Mouse (Mus musculus) heart, adult 2 months (tissue): ENCODE measurements around the gene Elmod3. TPM values are rescaled to one million over a fixed set of nuclear protein-coding genes. Genes with fewer than 3 reads are reported as not detected.

Source experiments
- DNase-seq, 2 experiments: peaks; one replicate each; pipeline ENCODE4 v3.0.0; 2021
- H3K27ac ChIP-seq: fragments of 200-600 bp; 2 replicates; pipeline ENCODE4 v1.8.1; 2022
- H3K27me3 ChIP-seq: fragments of 200-500 bp; 2 replicates; pipeline ENCODE4 v1.6.1; 2012; ENCODE audit warnings: mild to moderate bottlenecking, low read length, inconsistent platforms, mixed read lengths; ENCODE audit not compliant: control insufficient read depth, insufficient read depth
- H3K36me3 ChIP-seq: fragments of 200-500 bp; 2 replicates; pipeline ENCODE4 v1.6.1; 2012; ENCODE audit warnings: low read length, inconsistent platforms; ENCODE audit not compliant: control insufficient read depth, insufficient read depth
- H3K4me1 ChIP-seq: fragments of 200-500 bp; 2 replicates; pipeline ENCODE4 v1.6.1; 2011; ENCODE audit warnings: low read length; ENCODE audit not compliant: control insufficient read depth, insufficient read depth
- H3K4me3 ChIP-seq: fragments of 200-600 bp; 2 replicates; pipeline ENCODE4 v1.8.1; 2022
- H3K79me2 ChIP-seq: fragments of 200-500 bp; replicated peaks from 2 replicates; pipeline ENCODE4 v1.6.1; 2012; ENCODE audit warnings: mild to moderate bottlenecking, inconsistent platforms, low read length, moderate library complexity, mixed read lengths; ENCODE audit not compliant: control insufficient read depth, insufficient read depth
- H3K9ac ChIP-seq: fragments of 200-500 bp; 2 replicates; pipeline ENCODE4 v1.6.1; 2012; ENCODE audit warnings: low read depth, mild to moderate bottlenecking, control low read depth, inconsistent platforms, low read length, mixed read lengths
- CTCF ChIP-seq: fragments of 200-600 bp; IDR thresholded peaks from 2 replicates; pipeline ENCODE4 v1.8.1; 2022; ENCODE audit warnings: antibody characterized with exemption, mild to moderate bottlenecking, moderate library complexity
- EP300 ChIP-seq: fragments of 200-500 bp; IDR thresholded peaks from 2 replicates; pipeline ENCODE4 v1.6.1; 2011; ENCODE audit warnings: low read depth, low read length, control low read depth; ENCODE audit not compliant: insufficient read depth
- POLR2A ChIP-seq: fragments of 200-500 bp; IDR thresholded peaks from 2 replicates; pipeline ENCODE4 v1.6.1; 2011; ENCODE audit warnings: mild to moderate bottlenecking, low read depth, low read length, control low read depth; ENCODE audit not compliant: insufficient read depth
- WGBS: fragments of 180-500 bp; shearing (Covaris S2); methylation state at CpG from one replicate; pipeline ENCODE4 v1.1.7; 2018; 5-methylcytosine and 5-hydroxymethylcytosine counted together
- intact Hi-C: fragments of 180-260 bp; cut with DNase I; formaldehyde crosslinking; loops from one replicate; pipeline ENCODE4 v1.15.1; 2025
- polyA plus RNA-seq: library from polyadenylated mRNA; depleted of rRNA; stranded (reverse); fragments of >200 nt; gene quantifications from 2 replicates; pipeline ENCODE4 v1.2.3, GENCODE M21; 2012; rRNA removed
- total RNA-seq, 2 experiments: library from RNA; stranded (reverse); gene quantifications; 2 replicates each; pipeline ENCODE4 v1.2.3; 2021

The Elmod3 gene
- total and polyA plus RNA-seq, 3 experiments = 12.8 to 25.5 (median 16.5) TPM

GRCm38 (mm10) chr6:72521607-72522006, 76.6 kb downstream of the Elmod3 start, which contains the start of gene Sh2d6:
Gene Sh2d6, minus strand, starts transcription at chr6:72521707.
- H3K4me1 ChIP-seq = peaks cover 5% of the 10 kb centered on the region
- H3K4me3 ChIP-seq = no peak within 1 kb of the TSS
- peak within 1 kb of the TSS; percentile 61; the same call in 1 of the 2 replicates for H3K27ac ChIP-seq
- no peaks in the 10 kb centered on the region for H3K79me2 ChIP-seq
- H3K36me3 ChIP-seq = no peaks in the 10 kb centered on the region; the same call in 1 of the 2 replicates
- H3K27me3 ChIP-seq = no peaks in the 10 kb centered on the region
- intact Hi-C loops = no loop called here
- no peak within 1 kb of the TSS for H3K9ac ChIP-seq
- WGBS = 92% methylated on average over 5 of the region's 5 CpGs
- DNase-seq = no peak
- TF ChIP-seq CTCF (no peak), POLR2A (no peak), EP300 (no peak)

GRCm38 (mm10) chr6:72520904-72521303, 77.3 kb downstream of the Elmod3 start:
- 98% methylated on average over 5 of the region's 5 CpGs for WGBS
- no peak for TF ChIP-seq POLR2A
- H3K9ac ChIP-seq = no peak overlapping the region
- no peak for DNase-seq
- H3K4me1 ChIP-seq = peaks cover 5% of the 10 kb centered on the region
- H3K4me3 ChIP-seq = no peak overlapping the region
- H3K27me3 ChIP-seq = no peaks in the 10 kb centered on the region
- H3K36me3 ChIP-seq = no peaks in the 10 kb centered on the region; the same call in 1 of the 2 replicates
- no peaks in the 10 kb centered on the region for H3K79me2 ChIP-seq
- H3K27ac ChIP-seq = no peak overlapping the region
- intact Hi-C loops = no loop called here

DNA sequence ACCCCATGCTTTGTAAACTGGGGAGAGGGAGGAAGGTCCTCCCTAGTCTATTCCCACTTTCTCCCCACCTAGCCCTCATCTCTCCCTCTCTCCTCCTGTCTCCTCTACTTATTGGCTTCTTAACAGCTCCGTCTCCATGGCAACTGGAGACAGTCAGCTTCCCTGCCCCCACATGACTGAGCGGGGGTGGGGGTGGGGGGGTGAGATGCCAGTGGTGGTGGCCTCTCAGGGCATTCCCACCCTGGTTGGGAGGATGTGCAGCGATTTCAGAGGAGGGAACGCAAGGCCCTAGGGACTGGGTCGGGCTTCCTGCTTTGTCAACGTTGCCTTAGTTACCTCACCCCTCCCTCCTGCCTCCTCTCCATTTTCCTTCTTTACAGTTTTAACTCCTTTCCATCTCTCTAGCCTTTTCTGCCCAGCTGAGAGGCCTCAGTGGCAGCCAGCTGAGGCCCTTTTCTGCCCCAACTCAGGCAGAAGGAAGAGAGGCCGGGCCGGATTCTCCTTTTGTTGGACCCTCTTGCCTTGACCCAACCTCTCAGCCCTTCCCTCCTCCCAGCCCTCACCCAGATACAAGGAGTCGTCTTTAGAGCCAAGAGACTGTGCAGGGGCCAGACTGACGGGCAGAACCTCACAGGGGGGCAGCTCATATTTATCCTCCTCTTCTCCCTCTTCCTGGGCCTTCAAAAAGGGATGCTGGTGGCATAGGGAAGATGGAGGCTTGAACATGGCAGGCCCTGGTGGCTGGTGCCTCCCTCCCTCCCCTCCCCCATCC, 78.1 kb downstream of the Elmod3 start:
- intact Hi-C loops = no loop called here
- Histone ChIP-seq H3K27ac (peak overlapping the region; percentile 61), H3K79me2 (no peaks in the 10 kb centered on the region), H3K9ac (peak overlapping the region; percentile 46; the same call in 1 of the 2 replicates), H3K27me3 (no peaks in the 10 kb centered on the region), H3K4me1 (peaks cover 5% of the 10 kb centered on the region), H3K36me3 (no peaks in the 10 kb centered on the region; the same call in 1 of the 2 replicates), H3K4me3 (no peak overlapping the region)
- peak; percentile 60 to 73 for DNase-seq
- TF ChIP-seq CTCF (no peak), EP300 (peak; percentile 75; the same call in 1 of the 2 replicates), POLR2A (0 out of 2 replicates have a peak, but pooled peaks have one; percentile 22)
- WGBS = 19% methylated on average over 10 of the region's 10 CpGs

- Histone ChIP-seq H3K27me3 (no peaks in the 10 kb centered on the region), H3K9ac (no peak overlapping the region), H3K4me1 (peaks cover 5% of the 10 kb centered on the region), H3K27ac (no peak overlapping the region; the same call in 1 of the 2 replicates), H3K36me3 (no peaks in the 10 kb centered on the region; the same call in 1 of the 2 replicates), H3K4me3 (no peak overlapping the region), H3K79me2 (no peaks in the 10 kb centered on the region)
- intact Hi-C loops = no loop called here
- DNase-seq = no peak
- no peak for TF ChIP-seq CTCF
- TF ChIP-seq POLR2A = no peak
- no peak for TF ChIP-seq EP300
- 60% methylated on average over 8 of the region's 8 CpGs for WGBS
These were observed 78.9 kb downstream of the Elmod3 start for GRCm38 (mm10) chr6:72519303-72519702.

DNA sequence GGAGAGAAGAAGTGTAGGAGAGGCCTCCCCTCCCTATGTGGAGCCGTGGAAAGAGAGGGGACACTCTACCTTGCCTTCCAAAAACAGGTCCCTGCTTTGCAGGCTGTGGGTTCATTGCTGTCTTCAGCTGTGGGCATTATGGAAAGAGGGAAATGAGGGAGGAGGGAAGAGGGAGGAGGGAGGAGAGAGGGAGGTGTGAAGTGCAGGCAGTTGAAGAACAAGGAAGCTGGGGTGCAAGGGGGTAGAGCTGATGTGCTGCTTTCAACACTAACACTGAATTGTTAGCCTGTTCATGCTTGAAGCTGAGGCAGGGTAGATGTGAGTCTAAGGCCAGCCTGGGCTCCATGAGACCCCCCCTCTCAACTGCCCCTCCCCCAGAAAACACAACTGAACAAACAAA, 79.4 kb downstream of the Elmod3 start:
- 63% methylated on average over 1 of the region's 1 CpGs for WGBS
- H3K79me2 ChIP-seq = no peaks in the 10 kb centered on the region
- no peak for TF ChIP-seq POLR2A
- TF ChIP-seq CTCF = no peak
- no peak for TF ChIP-seq EP300

More for the DNA sequence above, 79.4 kb downstream of the Elmod3 start:
- no peak for DNase-seq
- Histone ChIP-seq H3K27ac (no peak overlapping the region), H3K9ac (no peak overlapping the region), H3K4me3 (no peak overlapping the region), H3K27me3 (no peaks in the 10 kb centered on the region), H3K4me1 (peaks cover 5% of the 10 kb centered on the region), H3K36me3 (no peaks in the 10 kb centered on the region; the same call in 1 of the 2 replicates)
- intact Hi-C loops = no loop called here

Other genes starting within 250 kb of the Elmod3 start
- 10 to 100 TPM; 22.7 to 22.8 TPM for gene Tmem150a, start 243.0 kb downstream of the Elmod3 start, total RNA-seq
- 79.2 and 86.9 TPM in 2 replicates for gene Tmem150a, start 243.0 kb downstream of the Elmod3 start, polyA plus RNA-seq
- 10 to 100 TPM; 36.0 to 40.7 TPM for gene Rnf181, start 231.5 kb downstream of the Elmod3 start, total RNA-seq
- 44.0 and 56.6 TPM in 2 replicates for gene Rnf181, start 231.5 kb downstream of the Elmod3 start, polyA plus RNA-seq
- 10 to 100 TPM; 49.3 to 58.3 TPM for gene Vamp5, start 217.9 kb downstream of the Elmod3 start, total RNA-seq
- 99.6 and 116 TPM in 2 replicates for gene Vamp5, start 217.9 kb downstream of the Elmod3 start, polyA plus RNA-seq
- 10 to 100 TPM; 69.3 to 78.8 TPM for gene Vamp8, start 207.7 kb downstream of the Elmod3 start, total RNA-seq
- 85.6 and 112 TPM in 2 replicates for gene Vamp8, start 207.7 kb downstream of the Elmod3 start, polyA plus RNA-seq
- 10 to 100 TPM; 30.4 to 32.5 TPM for gene Ggcx, start 184.1 kb downstream of the Elmod3 start, total RNA-seq
- gene Ggcx, start 184.1 kb downstream of the Elmod3 start, polyA plus RNA-seq = 19.3 and 26.1 TPM in 2 replicates
- 100 to 1,000 TPM; 129 to 151 TPM for gene Mat2a, start 158.9 kb downstream of the Elmod3 start, total RNA-seq
- gene Mat2a, start 158.9 kb downstream of the Elmod3 start, polyA plus RNA-seq = 93.0 and 162 TPM in 2 replicates
- gene Sh2d6, start 76.7 kb downstream of the Elmod3 start, total RNA-seq = not detected
- gene Sh2d6, start 76.7 kb downstream of the Elmod3 start, polyA plus RNA-seq = 0.21 TPM in 1 of 2 replicates, not detected in the other
- gene Capg, start 54.0 kb downstream of the Elmod3 start, total RNA-seq = 10 to 100 TPM in 1 of 2 experiments, 1 to 10 TPM in 1; 9.5 to 10.8 TPM
- gene Capg, start 54.0 kb downstream of the Elmod3 start, polyA plus RNA-seq = 12.6 and 16.1 TPM in 2 replicates
- gene Retsat, start 62 bp upstream of the Elmod3 start, total RNA-seq = 100 to 1,000 TPM; 155 to 181 TPM
- 57.1 and 83.3 TPM in 2 replicates for gene Retsat, start 62 bp upstream of the Elmod3 start, polyA plus RNA-seq
- 10 to 100 TPM; 60.1 to 68.0 TPM for gene Tgoln1, start 18.6 kb upstream of the Elmod3 start, total RNA-seq
- gene Tgoln1, start 18.6 kb upstream of the Elmod3 start, polyA plus RNA-seq = 29.0 and 55.7 TPM in 2 replicates
- gene Tcf7l1, start 190.8 kb upstream of the Elmod3 start, total RNA-seq = 10 to 100 TPM in 1 of 2 experiments, 1 to 10 TPM in 1; 8.8 to 10.0 TPM
- gene Tcf7l1, start 190.8 kb upstream of the Elmod3 start, polyA plus RNA-seq = 10.6 and 17.7 TPM in 2 replicates